Comparison of ENCODE assay signal across 8 mouse cellular contexts in genomic region chr12:84175659-84176061, GRCm38 (mm10). TPM values are rescaled to one million over a fixed set of nuclear protein-coding genes. Genes with fewer than 3 reads are reported as not detected.
DNase-seq lines count a peak whose midpoint lies in the region; ATAC-seq lines count a peak whose summit lies in the region.

No protein-coding gene starts in this region.

- H3K36me3 ChIP-seq in hindbrain, embryonic 16.5 days (ENCODE audit: control insufficient read depth, insufficient read depth, low read length): peaks cover 13% of the 10 kb centered on the region
- peaks cover 46% of the 10 kb centered on the region for H3K36me3 ChIP-seq in megakaryocyte, embryonic 14.5 days (replicated peaks; ENCODE audit: low read length)

- H3K4me1 ChIP-seq in hindbrain, embryonic 16.5 days (ENCODE audit: control insufficient read depth, insufficient read depth, low read depth, low read length): peaks cover 41% of the 10 kb centered on the region
- H3K4me1 ChIP-seq in megakaryocyte, embryonic 14.5 days: peaks cover 97% of the 10 kb centered on the region

- H3K9me3 ChIP-seq in hindbrain, embryonic 16.5 days (ENCODE audit: control insufficient read depth, low read length): no peaks in the 10 kb centered on the region
- H3K9me3 ChIP-seq in megakaryocyte, embryonic 14.5 days: no peaks in the 10 kb centered on the region

- H3K4me3 ChIP-seq in hindbrain, embryonic 16.5 days (ENCODE audit: low read length): peak overlapping the region; percentile 48
- H3K4me3 ChIP-seq in megakaryocyte, embryonic 14.5 days (replicated peaks): peak overlapping the region; percentile 92

- H3K9ac ChIP-seq in hindbrain, embryonic 16.5 days (ENCODE audit: low read depth, low read length): peak overlapping the region; percentile 76

- no peaks in the 10 kb centered on the region for H3K27me3 ChIP-seq in hindbrain, embryonic 16.5 days (replicated peaks; ENCODE audit: control insufficient read depth, insufficient read depth, low read length)
- no peaks in the 10 kb centered on the region for H3K27me3 ChIP-seq in megakaryocyte, embryonic 14.5 days (replicated peaks)

- peak; percentile 86 for DNase-seq in T-cell, adult 2 months (ENCODE audit: low spot score)
- peak; percentile 85 to 90 for DNase-seq in cerebellum, postnatal 25 days
- peak; percentile 86 for DNase-seq in frontal cortex, postnatal 36 days (ENCODE audit: low spot score in 2 of 2)
- peak; percentile 66 to 86 for DNase-seq in left cerebral cortex, adult 9 months (ENCODE audit: low spot score in 2 of 2)
- DNase-seq in right cerebral cortex, postnatal 10 days (ENCODE audit: low spot score in 2 of 2): peak; percentile 89
- peak; percentile 88 to 93 for DNase-seq in urinary bladder, postnatal 36 days (ENCODE audit: low spot score in 2 of 2)

- H3K27ac ChIP-seq in hindbrain, embryonic 16.5 days (ENCODE audit: low read depth, low read length): peak overlapping the region; percentile 86

- peak; percentile 85 for ATAC-seq in hindbrain, embryonic 16.5 days

- whole genome bisulfite sequencing in hindbrain, embryonic 16.5 days: under 1% methylated on average over 20 of the region's 20 CpGs

- peak overlapping the region; percentile 81 for H3K4me2 ChIP-seq in hindbrain, embryonic 16.5 days (ENCODE audit: low read length)

RNA-seq across cellular contexts. Expression of gene Pnma1, which starts 27.4 kb away (rescaled TPM):
- 4.7 and 4.8 TPM in 2 replicates for polyA plus RNA-seq in hindbrain, embryonic 16.5 days (2015; fragmentation: Nextera tagmentation; extraction: Ambion mirVana)
- polyA plus RNA-seq in megakaryocyte, embryonic 14.5 days (2012; ENCODE audit: insufficient read depth, low replicate concordance): 0.04 TPM in 1 of 2 replicates, not detected in the other

RNA-seq across cellular contexts. Expression of gene Elmsan1, which starts 43.0 kb away (rescaled TPM):
- polyA plus RNA-seq in hindbrain, embryonic 16.5 days (2015; fragmentation: Nextera tagmentation; extraction: Ambion mirVana): 3.1 and 4.3 TPM in 2 replicates
- 9.8 and 10.1 TPM in 2 replicates for polyA plus RNA-seq in megakaryocyte, embryonic 14.5 days (2012; ENCODE audit: insufficient read depth, low replicate concordance)

Comparison
In these comparisons a context has a peak if more than half of its experiments do, and no peak if none do; other contexts are left out.
1. Peak in every context shown above with its lines: DNase-seq, ATAC-seq, H3K4me3 ChIP-seq and H3K27ac ChIP-seq.